ENCODE assay signal across 12 mouse cellular contexts in the genomic region with DNA sequence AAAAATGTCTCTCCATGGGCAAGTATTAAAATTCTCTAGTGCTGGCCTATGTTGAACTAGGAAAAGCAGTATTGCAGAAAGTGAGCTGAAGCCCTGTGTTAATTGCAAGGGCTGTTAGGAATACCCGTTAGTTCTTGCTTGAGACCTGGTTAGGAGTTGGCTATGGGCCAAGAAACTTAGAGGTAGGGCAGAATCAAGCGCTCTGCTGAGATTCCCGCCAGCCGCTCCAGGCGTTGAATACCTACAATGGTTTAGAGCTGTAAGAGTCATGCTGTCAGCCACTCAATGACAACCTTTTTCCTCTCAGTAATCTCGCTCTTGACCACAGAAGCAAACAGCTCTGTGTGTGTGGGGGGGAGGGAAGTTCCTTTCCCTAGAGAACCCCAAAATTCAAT.
DNase-seq lines count a peak whose midpoint lies in the region; ATAC-seq and TF ChIP-seq lines count a peak whose summit lies in the region.
"Had no signal": no experiment of that assay in that cellular context is flagged by ENCODE, and none has a peak within 500 bp of the region (broad histone marks: within the 10 kb centered on the region; RNA-seq: fewer than 3 reads in every experiment).

No protein-coding gene starts in this region.

- no peak overlapping the region for H3K9ac ChIP-seq in heart, adult 2 months (ENCODE audit: low read depth, low read length)
- H3K9ac ChIP-seq in neural tube, embryonic 15.5 days (replicated peaks), result no peak overlapping the region
- no peak overlapping the region for H3K9ac ChIP-seq in kidney, postnatal 0 days (ENCODE audit: low read depth, low read length)
- H3K9ac ChIP-seq in intestine, embryonic 16.5 days (ENCODE audit: low read depth, low read length), result no peak overlapping the region
- H3K9ac ChIP-seq: liver, embryonic 12.5 days; neural tube, embryonic 13.5 days had no signal

- no peaks in the 10 kb centered on the region for H3K27me3 ChIP-seq in heart, adult 2 months (ENCODE audit: control insufficient read depth, insufficient read depth, low read length)
- H3K27me3 ChIP-seq in neural tube, embryonic 15.5 days (replicated peaks), result no peaks in the 10 kb centered on the region
- H3K27me3 ChIP-seq in kidney, postnatal 0 days (ENCODE audit: insufficient read depth, low read length), result no peaks in the 10 kb centered on the region
- H3K27me3 ChIP-seq in intestine, embryonic 16.5 days (replicated peaks; ENCODE audit: control insufficient read depth, insufficient read depth, low read length), result no peaks in the 10 kb centered on the region
- H3K27me3 ChIP-seq: liver, embryonic 12.5 days; neural tube, embryonic 13.5 days had no signal

- intact Hi-C loops in heart, adult 2 months (cut with DNase I), result no loop called here

- H3K36me3 ChIP-seq in heart, adult 2 months (ENCODE audit: control insufficient read depth, insufficient read depth, low read length), result no peaks in the 10 kb centered on the region
- H3K36me3 ChIP-seq in neural tube, embryonic 15.5 days, result no peaks in the 10 kb centered on the region
- H3K36me3 ChIP-seq in kidney, postnatal 0 days (ENCODE audit: insufficient read depth, low read length), result no peaks in the 10 kb centered on the region
- no peaks in the 10 kb centered on the region for H3K36me3 ChIP-seq in intestine, embryonic 16.5 days (ENCODE audit: control insufficient read depth, insufficient read depth, low read length)
- H3K36me3 ChIP-seq: heart, embryonic 10.5 days; liver, embryonic 12.5 days; neural tube, embryonic 13.5 days had no signal

- peak; percentile 79 for DNase-seq in heart, adult 11 months
- DNase-seq in heart, adult 2 months, result no peak
- DNase-seq in neural tube, embryonic 10.5 days (ENCODE audit: extremely low spot score, low spot score), result peak; percentile 16
- no peak for DNase-seq in kidney, postnatal 0 days (ENCODE audit: low spot score)
- no peak for DNase-seq in adipocyte (ENCODE audit: low spot score)
- DNase-seq: adrenal gland, postnatal 10 days had no signal

- H3K9me3 ChIP-seq in neural tube, embryonic 15.5 days (replicated peaks), result no peaks in the 10 kb centered on the region
- H3K9me3 ChIP-seq in kidney, postnatal 0 days (replicated peaks; ENCODE audit: low read length), result peaks cover 7% of the 10 kb centered on the region
- H3K9me3 ChIP-seq in intestine, embryonic 16.5 days (ENCODE audit: control insufficient read depth, low read length), result no peaks in the 10 kb centered on the region; the same call in 1 of the 2 replicates
- H3K9me3 ChIP-seq: heart, embryonic 10.5 days; liver, embryonic 12.5 days had no signal

- no peak overlapping the region for H3K4me3 ChIP-seq in heart, adult 2 months
- no peak overlapping the region for H3K4me3 ChIP-seq in neural tube, embryonic 15.5 days (replicated peaks)
- H3K4me3 ChIP-seq in kidney, postnatal 0 days (replicated peaks; ENCODE audit: low read depth, low read length), result no peak overlapping the region
- no peak overlapping the region for H3K4me3 ChIP-seq in intestine, embryonic 16.5 days (ENCODE audit: low read length)
- H3K4me3 ChIP-seq: heart, embryonic 10.5 days; liver, embryonic 12.5 days; neural tube, embryonic 13.5 days had no signal

- H3K27ac ChIP-seq in heart, adult 2 months, result no peak overlapping the region
- H3K27ac ChIP-seq in neural tube, embryonic 15.5 days (replicated peaks), result no peak overlapping the region
- no peak overlapping the region for H3K27ac ChIP-seq in kidney, postnatal 0 days
- H3K27ac ChIP-seq in intestine, embryonic 16.5 days (ENCODE audit: low read length), result no peak overlapping the region
- H3K27ac ChIP-seq: heart, embryonic 10.5 days; liver, embryonic 12.5 days; neural tube, embryonic 13.5 days had no signal

- no peak for TF ChIP-seq EP300 in heart, adult 2 months (IDR thresholded peaks at IDR 0.05; ENCODE audit: insufficient read depth, low read depth, low read length)

- ATAC-seq in neural tube, embryonic 15.5 days (ENCODE audit: low FRiP score), result no peak
- ATAC-seq in kidney, postnatal 0 days (replicated peaks; ENCODE audit: low FRiP score, low read depth), result peak; percentile 69
- no peak for ATAC-seq in intestine, embryonic 16.5 days
- no peak for ATAC-seq in erythroid progenitor cell, adult 5-6 weeks (replicated peaks; ENCODE audit: low FRiP score, poor library complexity, severe bottlenecking)
- ATAC-seq: liver, embryonic 12.5 days had no signal

- TF ChIP-seq POLR2A in heart, adult 2 months (IDR thresholded peaks at IDR 0.05; ENCODE audit: insufficient read depth, low read depth, low read length), result no peak

- H3K4me2 ChIP-seq in neural tube, embryonic 15.5 days, result no peak overlapping the region
- H3K4me2 ChIP-seq in kidney, postnatal 0 days (ENCODE audit: low read length), result peak overlapping the region; percentile 10; the same call in 1 of the 2 replicates
- no peak overlapping the region for H3K4me2 ChIP-seq in intestine, embryonic 16.5 days (ENCODE audit: low read depth, low read length)
- H3K4me2 ChIP-seq: liver, embryonic 12.5 days; neural tube, embryonic 13.5 days had no signal

- H3K79me2 ChIP-seq in heart, adult 2 months (replicated peaks; ENCODE audit: control insufficient read depth, insufficient read depth, low read length), result no peaks in the 10 kb centered on the region

- WGBS in heart, adult 2 months, result 41% methylated on average over 6 of the region's 6 CpGs
- 81% methylated on average over 6 of the region's 6 CpGs for WGBS in neural tube, embryonic 15.5 days
- WGBS in kidney, postnatal 0 days, result 31% methylated on average over 6 of the region's 6 CpGs
- 76% methylated on average over 6 of the region's 6 CpGs for WGBS in intestine, embryonic 16.5 days

- no peaks in the 10 kb centered on the region for H3K4me1 ChIP-seq in heart, adult 2 months (ENCODE audit: control insufficient read depth, insufficient read depth, low read length)
- no peaks in the 10 kb centered on the region for H3K4me1 ChIP-seq in neural tube, embryonic 15.5 days
- H3K4me1 ChIP-seq in kidney, postnatal 0 days (replicated peaks; ENCODE audit: insufficient read depth, low read length), result 0 out of 2 replicates have a peak, but pooled peaks cover 4% of the 10 kb centered on the region
- no peaks in the 10 kb centered on the region for H3K4me1 ChIP-seq in intestine, embryonic 16.5 days (ENCODE audit: control insufficient read depth, insufficient read depth, low read length)
- H3K4me1 ChIP-seq: heart, embryonic 10.5 days; liver, embryonic 12.5 days; neural tube, embryonic 13.5 days had no signal

- TF ChIP-seq CTCF in heart, adult 2 months (IDR thresholded peaks at IDR 0.05), result no peak
- no peak for TF ChIP-seq CTCF in kidney, postnatal 0 days (IDR thresholded peaks at IDR 0.05; ENCODE audit: low read depth)

Comparison
In these comparisons a context has a peak if more than half of its experiments do, and no peak if none do; other contexts are left out.
1. DNase-seq: peak in heart, adult 11 months (single experiment) and neural tube, embryonic 10.5 days (single experiment); none in heart, adult 2 months (0 of 2), kidney, postnatal 0 days (single experiment) and adipocyte (single experiment).